Mouse (Mus musculus): ENCODE data around the gene Abl2. TPM values are rescaled to one million over a fixed set of nuclear protein-coding genes. Genes with fewer than 3 reads are reported as not detected.
A peak's percentile ranks its signal among the peaks of the same experiment; 100 is the strongest.

Abl2 gene
- polyA plus RNA-seq, 1 experiment: 11.0 TPM

- H3K27ac ChIP-seq (ENCODE audit: insufficient read depth, low read length): no peak overlapping the region
- H3K27me3 ChIP-seq (ENCODE audit: control insufficient read depth, insufficient read depth, low read length): no peaks in the 10 kb centered on the region
- peak overlapping the region; percentile 85; the same call in 1 of the 2 replicates for H3K4me3 ChIP-seq (ENCODE audit: extremely low read depth, insufficient read depth, insufficient read length)
- H3K4me1 ChIP-seq (ENCODE audit: control insufficient read depth, insufficient read depth, insufficient read length): no peaks in the 10 kb centered on the region; the same call in 1 of the 2 replicates
- TF ChIP-seq CTCF (IDR thresholded peaks at IDR 0.05; ENCODE audit: extremely low read depth, insufficient read depth, insufficient read length, insufficient replicate concordance) (no peak), POLR2A (IDR thresholded peaks at IDR 0.05; ENCODE audit: low read depth, low read length) (no peak)
- no peak for DNase-seq (ENCODE audit: low read depth in 1 of 2, low spot score in 2 of 2)
- H3K36me3 ChIP-seq (ENCODE audit: control insufficient read depth, insufficient read depth, low read length): no peaks in the 10 kb centered on the region
- 19% methylated on average over 8 of the region's 8 CpGs for WGBS
Observed at GRCm38 (mm10) chr1:156559641-156560020, 1.0 kb downstream of the Abl2 start.

GRCm38 (mm10) chr1:156560500-156560899, 1.9 kb downstream of the Abl2 start:
- no peaks in the 10 kb centered on the region for H3K36me3 ChIP-seq (ENCODE audit: control insufficient read depth, insufficient read depth, low read length)
- TF ChIP-seq CTCF (IDR thresholded peaks at IDR 0.05; ENCODE audit: extremely low read depth, insufficient read depth, insufficient read length, insufficient replicate concordance) (no peak), POLR2A (IDR thresholded peaks at IDR 0.05; ENCODE audit: low read depth, low read length) (no peak)
- no peak overlapping the region for H3K4me3 ChIP-seq (ENCODE audit: extremely low read depth, insufficient read depth, insufficient read length)
- DNase-seq (ENCODE audit: low read depth in 1 of 2, low spot score in 2 of 2): no peak
- H3K4me1 ChIP-seq (ENCODE audit: control insufficient read depth, insufficient read depth, insufficient read length): no peaks in the 10 kb centered on the region; the same call in 1 of the 2 replicates
- 90% methylated on average over 9 of the region's 9 CpGs for WGBS
- no peaks in the 10 kb centered on the region for H3K27me3 ChIP-seq (ENCODE audit: control insufficient read depth, insufficient read depth, low read length)
- H3K27ac ChIP-seq (ENCODE audit: insufficient read depth, low read length): no peak overlapping the region

- TF ChIP-seq POLR2A (IDR thresholded peaks at IDR 0.05; ENCODE audit: low read depth, low read length) (no peak), CTCF (IDR thresholded peaks at IDR 0.05; ENCODE audit: extremely low read depth, insufficient read depth, insufficient read length, insufficient replicate concordance) (no peak)
- Histone ChIP-seq H3K27me3 (ENCODE audit: control insufficient read depth, insufficient read depth, low read length) (no peaks in the 10 kb centered on the region), H3K27ac (ENCODE audit: insufficient read depth, low read length) (no peak overlapping the region), H3K4me3 (ENCODE audit: extremely low read depth, insufficient read depth, insufficient read length) (no peak overlapping the region), H3K36me3 (ENCODE audit: control insufficient read depth, insufficient read depth, low read length) (no peaks in the 10 kb centered on the region), H3K4me1 (ENCODE audit: control insufficient read depth, insufficient read depth, insufficient read length) (no peaks in the 10 kb centered on the region)
- WGBS: 82% methylated on average over 2 of the region's 2 CpGs
- DNase-seq (ENCODE audit: low read depth in 1 of 2, low spot score in 2 of 2): no peak
Observed at GRCm38 (mm10) chr1:156565328-156565727, 6.7 kb downstream of the Abl2 start.

- no peaks in the 10 kb centered on the region for H3K36me3 ChIP-seq (ENCODE audit: control insufficient read depth, insufficient read depth, low read length)
- no peaks in the 10 kb centered on the region for H3K4me1 ChIP-seq (ENCODE audit: control insufficient read depth, insufficient read depth, insufficient read length)
- no peak overlapping the region for H3K27ac ChIP-seq (ENCODE audit: insufficient read depth, low read length)
- no peak; the same call in 1 of the 2 replicates for TF ChIP-seq CTCF (IDR thresholded peaks at IDR 0.05; ENCODE audit: extremely low read depth, insufficient read depth, insufficient read length, insufficient replicate concordance)
- no peak for TF ChIP-seq POLR2A (IDR thresholded peaks at IDR 0.05; ENCODE audit: low read depth, low read length)
- no peaks in the 10 kb centered on the region for H3K27me3 ChIP-seq (ENCODE audit: control insufficient read depth, insufficient read depth, low read length)
- WGBS: 94% methylated on average over 3 of the region's 3 CpGs
- DNase-seq (ENCODE audit: low read depth in 1 of 2, low spot score in 2 of 2): peak in 1 of 2 experiments; percentile 9
- no peak overlapping the region for H3K4me3 ChIP-seq (ENCODE audit: extremely low read depth, insufficient read depth, insufficient read length)
Observed at GRCm38 (mm10) chr1:156566132-156566531, 7.5 kb downstream of the Abl2 start.

GRCm38 (mm10) chr1:156569615-156570014, 11.0 kb downstream of the Abl2 start:
- 62% methylated on average over 4 of the region's 4 CpGs for WGBS
- Histone ChIP-seq H3K4me1 (ENCODE audit: control insufficient read depth, insufficient read depth, insufficient read length) (no peaks in the 10 kb centered on the region), H3K27ac (ENCODE audit: insufficient read depth, low read length) (no peak overlapping the region), H3K36me3 (ENCODE audit: control insufficient read depth, insufficient read depth, low read length) (no peaks in the 10 kb centered on the region), H3K4me3 (ENCODE audit: extremely low read depth, insufficient read depth, insufficient read length) (no peak overlapping the region), H3K27me3 (ENCODE audit: control insufficient read depth, insufficient read depth, low read length) (no peaks in the 10 kb centered on the region)
- no peak for DNase-seq (ENCODE audit: low read depth in 1 of 2, low spot score in 2 of 2)
- no peak for TF ChIP-seq CTCF (IDR thresholded peaks at IDR 0.05; ENCODE audit: extremely low read depth, insufficient read depth, insufficient read length, insufficient replicate concordance)
- TF ChIP-seq POLR2A (IDR thresholded peaks at IDR 0.05; ENCODE audit: low read depth, low read length): no peak

DNA sequence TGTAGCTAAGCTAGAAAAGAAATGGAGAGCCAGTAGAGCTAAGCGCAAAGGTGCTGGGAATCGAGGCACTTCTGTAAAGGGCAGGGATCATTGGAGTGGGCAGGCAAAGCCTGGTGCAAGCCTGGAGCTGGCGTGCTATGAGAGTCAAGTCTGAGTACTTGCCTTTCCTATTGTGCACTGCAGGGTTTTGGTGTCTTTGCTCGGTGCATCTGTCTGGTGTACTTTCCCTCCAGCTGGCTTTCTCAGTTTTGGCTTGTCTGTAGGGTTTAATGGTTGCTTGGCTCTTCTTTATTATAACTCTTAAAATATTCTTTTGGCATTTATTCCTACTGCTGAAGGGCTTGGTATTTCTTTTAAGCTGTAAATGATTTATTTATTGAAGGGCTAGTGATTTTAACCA, 14.4 kb downstream of the Abl2 start:
- Histone ChIP-seq H3K4me3 (ENCODE audit: extremely low read depth, insufficient read depth, insufficient read length) (no peak overlapping the region), H3K27ac (ENCODE audit: insufficient read depth, low read length) (no peak overlapping the region), H3K4me1 (ENCODE audit: control insufficient read depth, insufficient read depth, insufficient read length) (no peaks in the 10 kb centered on the region), H3K27me3 (ENCODE audit: control insufficient read depth, insufficient read depth, low read length) (no peaks in the 10 kb centered on the region), H3K36me3 (ENCODE audit: control insufficient read depth, insufficient read depth, low read length) (no peaks in the 10 kb centered on the region)
- no peak for DNase-seq (ENCODE audit: low read depth in 1 of 2, low spot score in 2 of 2)
- 87% methylated on average over 4 of the region's 4 CpGs for WGBS
- TF ChIP-seq POLR2A (IDR thresholded peaks at IDR 0.05; ENCODE audit: low read depth, low read length) (no peak), CTCF (IDR thresholded peaks at IDR 0.05; ENCODE audit: extremely low read depth, insufficient read depth, insufficient read length, insufficient replicate concordance) (no peak)

- DNase-seq (ENCODE audit: low read depth in 1 of 2, low spot score in 2 of 2): no peak
- H3K27me3 ChIP-seq (ENCODE audit: control insufficient read depth, insufficient read depth, low read length): no peaks in the 10 kb centered on the region
- TF ChIP-seq POLR2A (IDR thresholded peaks at IDR 0.05; ENCODE audit: low read depth, low read length) (no peak), CTCF (IDR thresholded peaks at IDR 0.05; ENCODE audit: extremely low read depth, insufficient read depth, insufficient read length, insufficient replicate concordance) (no peak)
- no peak overlapping the region for H3K4me3 ChIP-seq (ENCODE audit: extremely low read depth, insufficient read depth, insufficient read length)
- H3K4me1 ChIP-seq (ENCODE audit: control insufficient read depth, insufficient read depth, insufficient read length): no peaks in the 10 kb centered on the region
- 78% methylated on average over 11 of the region's 11 CpGs for WGBS
- H3K36me3 ChIP-seq (ENCODE audit: control insufficient read depth, insufficient read depth, low read length): no peaks in the 10 kb centered on the region
- no peak overlapping the region for H3K27ac ChIP-seq (ENCODE audit: insufficient read depth, low read length)
Observed at GRCm38 (mm10) chr1:156581149-156581548, 22.6 kb downstream of the Abl2 start.

Data from spleen, adult 2 months (tissue).